Mouse (Mus musculus): ENCODE measurements around the gene Stx3. TPM values are rescaled to one million over a fixed set of nuclear protein-coding genes. Genes with fewer than 3 reads are reported as not detected.
A peak's percentile ranks its signal among the peaks of the same experiment; 100 is the strongest.

Gene Stx3
- polyA plus RNA-seq, 1 experiment = not detected

GRCm38 (mm10) chr19:11791825-11792224 is 27.4 kb downstream of the Stx3 start:
- H3K4me3 ChIP-seq (replicated peaks) = no peak overlapping the region
- H3K27me3 ChIP-seq (ENCODE audit: control insufficient read depth) = no peaks in the 10 kb centered on the region
- H3K36me3 ChIP-seq (ENCODE audit: control insufficient read depth) = no peaks in the 10 kb centered on the region
- no peaks in the 10 kb centered on the region for H3K4me1 ChIP-seq (ENCODE audit: control insufficient read depth)
- H3K9me3 ChIP-seq (ENCODE audit: control insufficient read depth, low read length) = no peaks in the 10 kb centered on the region
- no peak for TF ChIP-seq TAL1 (IDR thresholded peaks at IDR 0.05; ENCODE audit: low read length)
- TF ChIP-seq GATA1 (IDR thresholded peaks at IDR 0.05; ENCODE audit: low read length) = no peak

GRCm38 (mm10) chr19:11788876-11789275 is 30.3 kb downstream of the Stx3 start:
- Histone ChIP-seq H3K4me1 (ENCODE audit: control insufficient read depth) (no peaks in the 10 kb centered on the region), H3K9me3 (ENCODE audit: control insufficient read depth, low read length) (no peaks in the 10 kb centered on the region), H3K27me3 (ENCODE audit: control insufficient read depth) (no peaks in the 10 kb centered on the region), H3K36me3 (ENCODE audit: control insufficient read depth) (no peaks in the 10 kb centered on the region), H3K4me3 (replicated peaks) (no peak overlapping the region)
- TF ChIP-seq GATA1 (IDR thresholded peaks at IDR 0.05; ENCODE audit: low read length) (no peak), TAL1 (IDR thresholded peaks at IDR 0.05; ENCODE audit: low read length) (no peak)

- no peaks in the 10 kb centered on the region for H3K36me3 ChIP-seq (ENCODE audit: control insufficient read depth)
- H3K4me1 ChIP-seq (ENCODE audit: control insufficient read depth) = no peaks in the 10 kb centered on the region
- H3K27me3 ChIP-seq (ENCODE audit: control insufficient read depth) = no peaks in the 10 kb centered on the region
- TF ChIP-seq GATA1 (IDR thresholded peaks at IDR 0.05; ENCODE audit: low read length) (no peak), TAL1 (IDR thresholded peaks at IDR 0.05; ENCODE audit: low read length) (no peak)
- H3K9me3 ChIP-seq (ENCODE audit: control insufficient read depth, low read length) = no peaks in the 10 kb centered on the region
- no peak overlapping the region for H3K4me3 ChIP-seq (replicated peaks)
These were observed 31.4 kb downstream of the Stx3 start for GRCm38 (mm10) chr19:11787826-11788225.

GRCm38 (mm10) chr19:11785409-11786154 is 33.6 kb downstream of the Stx3 start:
- H3K9me3 ChIP-seq (ENCODE audit: control insufficient read depth, low read length) = no peaks in the 10 kb centered on the region
- H3K4me3 ChIP-seq (replicated peaks) = no peak overlapping the region
- no peaks in the 10 kb centered on the region for H3K4me1 ChIP-seq (ENCODE audit: control insufficient read depth)
- H3K36me3 ChIP-seq (ENCODE audit: control insufficient read depth) = no peaks in the 10 kb centered on the region
- TF ChIP-seq GATA1 (IDR thresholded peaks at IDR 0.05; ENCODE audit: low read length) = no peak
- no peak for TF ChIP-seq TAL1 (IDR thresholded peaks at IDR 0.05; ENCODE audit: low read length)
- no peaks in the 10 kb centered on the region for H3K27me3 ChIP-seq (ENCODE audit: control insufficient read depth)

GRCm38 (mm10) chr19:11777191-11777865 is 41.9 kb downstream of the Stx3 start:
- peaks cover 43% of the 10 kb centered on the region for H3K36me3 ChIP-seq (ENCODE audit: control insufficient read depth)
- no peaks in the 10 kb centered on the region for H3K9me3 ChIP-seq (ENCODE audit: control insufficient read depth, low read length)
- no peaks in the 10 kb centered on the region for H3K27me3 ChIP-seq (ENCODE audit: control insufficient read depth)
- no peak overlapping the region for H3K4me3 ChIP-seq (replicated peaks)
- TF ChIP-seq TAL1 (IDR thresholded peaks at IDR 0.05; ENCODE audit: low read length) (no peak), GATA1 (IDR thresholded peaks at IDR 0.05; ENCODE audit: low read length) (no peak)
- no peaks in the 10 kb centered on the region for H3K4me1 ChIP-seq (ENCODE audit: control insufficient read depth)

GRCm38 (mm10) chr19:11770205-11770892 is 48.9 kb downstream of the Stx3 start, which contains the start of gene Mrpl16:
Mrpl16 (plus strand) TSS chr19:11770391.
- Histone ChIP-seq H3K9me3 (ENCODE audit: control insufficient read depth, low read length) (no peaks in the 10 kb centered on the region), H3K4me1 (ENCODE audit: control insufficient read depth) (peaks cover 26% of the 10 kb centered on the region)
- TF ChIP-seq GATA1 (IDR thresholded peaks at IDR 0.05; ENCODE audit: low read length) = no peak
- no peak for TF ChIP-seq TAL1 (IDR thresholded peaks at IDR 0.05; ENCODE audit: low read length)

GRCm38 (mm10) chr19:11769257-11769920 is 49.8 kb downstream of the Stx3 start:
- H3K27me3 ChIP-seq (ENCODE audit: control insufficient read depth) = no peaks in the 10 kb centered on the region
- H3K4me1 ChIP-seq (ENCODE audit: control insufficient read depth) = peaks cover 26% of the 10 kb centered on the region
- H3K4me3 ChIP-seq (replicated peaks) = no peak overlapping the region
- TF ChIP-seq GATA1 (IDR thresholded peaks at IDR 0.05; ENCODE audit: low read length) (no peak), TAL1 (IDR thresholded peaks at IDR 0.05; ENCODE audit: low read length) (no peak)
- peaks cover 25% of the 10 kb centered on the region for H3K36me3 ChIP-seq (ENCODE audit: control insufficient read depth)
- H3K9me3 ChIP-seq (ENCODE audit: control insufficient read depth, low read length) = no peaks in the 10 kb centered on the region

More at GRCm38 (mm10) chr19:11770205-11770892, 48.9 kb downstream of the Stx3 start, which contains the start of gene Mrpl16:
- Histone ChIP-seq H3K36me3 (ENCODE audit: control insufficient read depth) (peaks cover 32% of the 10 kb centered on the region), H3K4me3 (replicated peaks) (peak within 1 kb of the TSS; percentile 93), H3K27me3 (ENCODE audit: control insufficient read depth) (no peaks in the 10 kb centered on the region)

- Histone ChIP-seq H3K4me1 (ENCODE audit: control insufficient read depth) (peaks cover 26% of the 10 kb centered on the region), H3K4me3 (replicated peaks) (no peak overlapping the region), H3K27me3 (ENCODE audit: control insufficient read depth) (no peaks in the 10 kb centered on the region), H3K9me3 (ENCODE audit: control insufficient read depth, low read length) (no peaks in the 10 kb centered on the region), H3K36me3 (ENCODE audit: control insufficient read depth) (peaks cover 13% of the 10 kb centered on the region)
- TF ChIP-seq TAL1 (IDR thresholded peaks at IDR 0.05; ENCODE audit: low read length) (no peak), GATA1 (IDR thresholded peaks at IDR 0.05; ENCODE audit: low read length) (no peak)
These were observed 51.0 kb downstream of the Stx3 start for GRCm38 (mm10) chr19:11768163-11768562.

Measured in erythroblast, embryonic 14.5 days (primary cell).